In the genomic region with DNA sequence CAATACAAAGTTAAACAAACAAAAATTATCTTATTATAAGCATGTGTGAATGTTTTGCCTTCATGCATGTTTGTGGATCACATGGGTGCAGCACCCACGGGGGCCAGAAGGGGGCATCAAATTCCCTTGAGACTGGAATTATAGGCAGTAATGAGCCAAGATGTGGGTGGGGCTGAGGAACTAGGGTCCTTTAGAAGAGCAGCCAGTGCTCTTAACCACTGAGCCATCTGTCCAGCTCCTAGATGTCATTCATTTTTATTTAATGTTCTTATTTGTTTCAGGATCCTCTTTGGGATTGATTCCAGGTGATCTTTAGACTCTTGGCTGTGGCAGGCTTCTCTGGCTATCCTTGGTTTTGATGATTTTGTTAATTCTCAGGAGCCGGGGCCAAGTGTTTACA, we compare ENCODE assay signal across 10 mouse cellular contexts. TPM values are rescaled to one million over a fixed set of nuclear protein-coding genes. Genes with fewer than 3 reads are reported as not detected.
DNase-seq lines count a peak whose midpoint lies in the region; ATAC-seq and TF ChIP-seq lines count a peak whose summit lies in the region.
"Had no signal": no experiment of that assay in that cellular context is flagged by ENCODE, and none has a peak within 500 bp of the region (broad histone marks: within the 10 kb centered on the region; RNA-seq: fewer than 3 reads in every experiment).

No protein-coding gene starts in this region.

- H3K36me3 ChIP-seq in kidney, embryonic 16.5 days (ENCODE audit: insufficient read depth, low read length) = no peaks in the 10 kb centered on the region
- H3K36me3 ChIP-seq in ES-Bruce4 (ENCODE audit: control insufficient read depth, insufficient read depth, low read length, poor library complexity, severe bottlenecking) = no peaks in the 10 kb centered on the region
- H3K36me3 ChIP-seq in lung, postnatal 0 days (ENCODE audit: insufficient read depth, low read length) = no peaks in the 10 kb centered on the region
- H3K36me3 ChIP-seq: hindbrain, embryonic 15.5 days had no signal

- 47% methylated on average over 2 of the region's 2 CpGs for WGBS in kidney, embryonic 16.5 days
- 28% methylated on average over 2 of the region's 2 CpGs for WGBS in lung, postnatal 0 days

- no peak for TF ChIP-seq EP300 in ES-Bruce4 (IDR thresholded peaks at IDR 0.05; ENCODE audit: insufficient read depth, low read depth, low read length)
- TF ChIP-seq EP300 in lung, postnatal 0 days (IDR thresholded peaks at IDR 0.05) = no peak

- H3K9ac ChIP-seq in kidney, embryonic 16.5 days (replicated peaks; ENCODE audit: low read length) = no peak overlapping the region
- no peak overlapping the region for H3K9ac ChIP-seq in ES-Bruce4 (ENCODE audit: low read depth, poor library complexity, severe bottlenecking)
- H3K9ac ChIP-seq in lung, postnatal 0 days (replicated peaks; ENCODE audit: low read depth) = no peak overlapping the region
- H3K9ac ChIP-seq: hindbrain, embryonic 15.5 days had no signal

- peak; percentile 60 for TF ChIP-seq CTCF in ES-Bruce4 (IDR thresholded peaks at IDR 0.05; ENCODE audit: low read depth, low read length)
- TF ChIP-seq CTCF in lung, postnatal 0 days (IDR thresholded peaks at IDR 0.05) = peak; percentile 68

- H3K4me3 ChIP-seq in kidney, embryonic 16.5 days (ENCODE audit: low read length) = no peak overlapping the region
- no peak overlapping the region for H3K4me3 ChIP-seq in ES-Bruce4 (ENCODE audit: low read depth, low read length)
- H3K4me3 ChIP-seq in lung, postnatal 0 days (ENCODE audit: low read depth, low read length) = no peak overlapping the region
- H3K4me3 ChIP-seq: hindbrain, embryonic 15.5 days had no signal

- H3K27ac ChIP-seq in kidney, embryonic 16.5 days (ENCODE audit: low read length) = no peak overlapping the region
- H3K27ac ChIP-seq in ES-Bruce4 (ENCODE audit: insufficient read depth, low read length) = no peak overlapping the region
- H3K27ac ChIP-seq in lung, postnatal 0 days (ENCODE audit: low read length) = no peak overlapping the region
- H3K27ac ChIP-seq: hindbrain, embryonic 15.5 days; macrophage had no signal

- ATAC-seq in kidney, embryonic 16.5 days (ENCODE audit: low FRiP score, low TSS enrichment) = no peak
- peak; percentile 50; the same call in 1 of the 2 replicates for ATAC-seq in lung, postnatal 0 days

- peak; percentile 43 for DNase-seq in kidney, adult 18-20 months
- peak; percentile 29 for DNase-seq in c-Kit-negative CD71-positive TER-119-positive erythroid progenitor cells, embryonic 14.5 days (ENCODE audit: low read depth, low spot score)
- peak; percentile 36 for DNase-seq in lung, postnatal 0 days (ENCODE audit: low spot score)
- DNase-seq in left cerebral cortex, postnatal 14 days (ENCODE audit: low spot score in 2 of 2) = no peak
- no peak for DNase-seq in heart, postnatal 14 days
- no peak for DNase-seq in left cerebral cortex, postnatal 36 days (ENCODE audit: low spot score in 2 of 2)

- TF ChIP-seq POLR2A in ES-Bruce4 (IDR thresholded peaks at IDR 0.05; ENCODE audit: insufficient read depth, low read length) = no peak

- no peaks in the 10 kb centered on the region for H3K9me3 ChIP-seq in kidney, embryonic 16.5 days (ENCODE audit: low read length)
- no peaks in the 10 kb centered on the region for H3K9me3 ChIP-seq in ES-Bruce4 (replicated peaks; ENCODE audit: control insufficient read depth, insufficient read depth, low read length, poor library complexity, severe bottlenecking)
- no peaks in the 10 kb centered on the region for H3K9me3 ChIP-seq in lung, postnatal 0 days (ENCODE audit: low read length)
- H3K9me3 ChIP-seq: hindbrain, embryonic 15.5 days had no signal

- H3K27me3 ChIP-seq in kidney, embryonic 16.5 days (ENCODE audit: insufficient read depth, low read length) = no peaks in the 10 kb centered on the region
- H3K27me3 ChIP-seq in ES-Bruce4 (ENCODE audit: control insufficient read depth, insufficient read depth, low read length, poor library complexity, severe bottlenecking) = no peaks in the 10 kb centered on the region
- no peaks in the 10 kb centered on the region for H3K27me3 ChIP-seq in lung, postnatal 0 days (replicated peaks; ENCODE audit: insufficient read depth, low read length)
- H3K27me3 ChIP-seq: hindbrain, embryonic 15.5 days had no signal

- H3K4me1 ChIP-seq in kidney, embryonic 16.5 days (ENCODE audit: insufficient read depth, low read length) = no peaks in the 10 kb centered on the region
- H3K4me1 ChIP-seq in ES-Bruce4 (ENCODE audit: control insufficient read depth, insufficient read depth, low read length) = no peaks in the 10 kb centered on the region
- no peaks in the 10 kb centered on the region for H3K4me1 ChIP-seq in lung, postnatal 0 days (ENCODE audit: insufficient read depth, low read depth, low read length)
- H3K4me1 ChIP-seq: hindbrain, embryonic 15.5 days had no signal

- H3K4me2 ChIP-seq in kidney, embryonic 16.5 days (replicated peaks; ENCODE audit: low read depth, low read length) = no peak overlapping the region
- H3K4me2 ChIP-seq in lung, postnatal 0 days (replicated peaks; ENCODE audit: low read depth, low read length) = no peak overlapping the region
- H3K4me2 ChIP-seq: hindbrain, embryonic 15.5 days had no signal

- intact Hi-C loops in left cerebral cortex, postnatal 14 days (cut with DNase I) = no loop called here
- intact Hi-C loops in heart, postnatal 14 days (cut with DNase I) = no loop called here
- intact Hi-C loops in left cerebral cortex, postnatal 36 days (cut with DNase I) = no loop called here

RNA-seq across cellular contexts. Expression of a gene that starts 0.4 kb away (rescaled TPM):
- polyA plus RNA-seq in kidney, embryonic 16.5 days (2015; fragmentation: Nextera tagmentation; extraction: Ambion mirVana) = 0.23 and 0.25 TPM in 2 replicates
- polyA plus RNA-seq in ES-Bruce4 (2011; ENCODE audit: insufficient read depth, insufficient read length, low read depth, missing spikeins) = 1.2 and 1.8 TPM in 2 replicates
- 9.0 and 13.0 TPM in 2 replicates for polyA plus RNA-seq in lung, postnatal 0 days (2015; fragmentation: Nextera tagmentation; extraction: Ambion mirVana)
- under 1 TPM; 0.13 to 0.22 TPM for total RNA-seq in left cerebral cortex, postnatal 14 days (2021)
- total RNA-seq in heart, postnatal 14 days (2021) = not detected
- total RNA-seq in left cerebral cortex, postnatal 36 days (2021) = under 1 TPM in 1 of 2 experiments, not detected in 1; 0.22 TPM
- polyA plus RNA-seq: macrophage had no signal

RNA-seq across cellular contexts. Expression of a gene that starts 4.7 kb away (rescaled TPM):
- not detected in 2 replicates for polyA plus RNA-seq in kidney, embryonic 16.5 days (2015; fragmentation: Nextera tagmentation; extraction: Ambion mirVana)
- 0.37 TPM in 1 of 2 replicates, not detected in the other for polyA plus RNA-seq in ES-Bruce4 (2011; ENCODE audit: insufficient read depth, insufficient read length, low read depth, missing spikeins)
- polyA plus RNA-seq in lung, postnatal 0 days (2015; fragmentation: Nextera tagmentation; extraction: Ambion mirVana) = 0.07 TPM in 1 of 2 replicates, not detected in the other
- not detected for total RNA-seq in left cerebral cortex, postnatal 14 days (2021)
- total RNA-seq in heart, postnatal 14 days (2021) = not detected
- not detected for total RNA-seq in left cerebral cortex, postnatal 36 days (2021)
- polyA plus RNA-seq: hindbrain, embryonic 15.5 days; macrophage had no signal

RNA-seq across cellular contexts. Expression of a gene that starts 20.2 kb away (rescaled TPM):
- polyA plus RNA-seq in kidney, embryonic 16.5 days (2015; fragmentation: Nextera tagmentation; extraction: Ambion mirVana) = 39.2 and 41.2 TPM in 2 replicates
- 22.0 and 26.3 TPM in 2 replicates for polyA plus RNA-seq in ES-Bruce4 (2011; ENCODE audit: insufficient read depth, insufficient read length, low read depth, missing spikeins)
- 23.3 and 25.3 TPM in 2 replicates for polyA plus RNA-seq in lung, postnatal 0 days (2015; fragmentation: Nextera tagmentation; extraction: Ambion mirVana)
- 10 to 100 TPM; 15.3 to 15.6 TPM for total RNA-seq in left cerebral cortex, postnatal 14 days (2021)
- 1 to 10 TPM; 6.6 to 7.4 TPM for total RNA-seq in heart, postnatal 14 days (2021)
- 10 to 100 TPM; 13.2 to 14.9 TPM for total RNA-seq in left cerebral cortex, postnatal 36 days (2021)

RNA-seq across cellular contexts. Expression of a gene that starts 34.7 kb away (rescaled TPM):
- 27.2 and 31.6 TPM in 2 replicates for polyA plus RNA-seq in kidney, embryonic 16.5 days (2015; fragmentation: Nextera tagmentation; extraction: Ambion mirVana)
- 30.7 and 35.5 TPM in 2 replicates for polyA plus RNA-seq in ES-Bruce4 (2011; ENCODE audit: insufficient read depth, insufficient read length, low read depth, missing spikeins)
- polyA plus RNA-seq in lung, postnatal 0 days (2015; fragmentation: Nextera tagmentation; extraction: Ambion mirVana) = 25.6 and 27.3 TPM in 2 replicates
- 10 to 100 TPM; 46.8 to 47.1 TPM for total RNA-seq in left cerebral cortex, postnatal 14 days (2021)
- total RNA-seq in heart, postnatal 14 days (2021) = 10 to 100 TPM; 26.9 to 34.1 TPM
- 10 to 100 TPM; 36.7 to 38.6 TPM for total RNA-seq in left cerebral cortex, postnatal 36 days (2021)

Comparison
In these comparisons a context has a peak if more than half of its experiments do, and no peak if none do; other contexts are left out.
1. DNase-seq: peak in kidney, adult 18-20 months (single experiment), c-Kit-negative CD71-positive TER-119-positive erythroid progenitor cells, embryonic 14.5 days (single experiment) and lung, postnatal 0 days (single experiment); none in left cerebral cortex, postnatal 14 days (0 of 2), heart, postnatal 14 days (0 of 2) and left cerebral cortex, postnatal 36 days (0 of 2).